Mouse (Mus musculus) CD8-positive naive resting alpha-beta T cell, adult 2 months (primary cell): ENCODE measurements around the gene Mybbp1a.
"Not testable (repeated sequence)": the region's sequence is repeated elsewhere in the genome, so short reads cannot be mapped to it uniquely, and the experiment has no call there.

Source experiments
- DNase-seq, 2 experiments: peaks; one replicate each; pipeline ENCODE4 v3.0.0; 2022; ENCODE audit warnings: low read depth in 2 of 2, low spot score in 2 of 2

Gene Mybbp1a

DNA sequence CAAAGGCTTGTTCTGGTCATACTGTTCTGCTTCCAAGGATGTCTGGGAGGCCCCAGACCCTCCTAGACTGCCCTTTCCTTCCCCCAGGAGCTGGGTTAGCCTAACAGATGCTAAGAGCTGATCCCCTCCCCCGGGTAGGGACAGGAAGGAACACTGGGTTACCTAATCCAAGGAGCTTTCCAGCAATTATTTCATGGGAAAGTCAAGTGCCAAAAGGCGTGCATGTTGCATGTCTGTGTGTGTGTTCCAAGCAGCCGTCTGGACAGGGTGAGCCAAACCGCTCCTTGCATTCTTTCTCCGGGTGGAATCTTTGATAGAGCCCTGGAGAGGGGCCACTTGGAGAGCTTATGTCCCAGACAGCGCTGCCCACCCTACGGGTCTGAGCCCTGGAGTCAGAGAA, 28.1 kb upstream of the Mybbp1a start:
- no peak for DNase-seq

DNA sequence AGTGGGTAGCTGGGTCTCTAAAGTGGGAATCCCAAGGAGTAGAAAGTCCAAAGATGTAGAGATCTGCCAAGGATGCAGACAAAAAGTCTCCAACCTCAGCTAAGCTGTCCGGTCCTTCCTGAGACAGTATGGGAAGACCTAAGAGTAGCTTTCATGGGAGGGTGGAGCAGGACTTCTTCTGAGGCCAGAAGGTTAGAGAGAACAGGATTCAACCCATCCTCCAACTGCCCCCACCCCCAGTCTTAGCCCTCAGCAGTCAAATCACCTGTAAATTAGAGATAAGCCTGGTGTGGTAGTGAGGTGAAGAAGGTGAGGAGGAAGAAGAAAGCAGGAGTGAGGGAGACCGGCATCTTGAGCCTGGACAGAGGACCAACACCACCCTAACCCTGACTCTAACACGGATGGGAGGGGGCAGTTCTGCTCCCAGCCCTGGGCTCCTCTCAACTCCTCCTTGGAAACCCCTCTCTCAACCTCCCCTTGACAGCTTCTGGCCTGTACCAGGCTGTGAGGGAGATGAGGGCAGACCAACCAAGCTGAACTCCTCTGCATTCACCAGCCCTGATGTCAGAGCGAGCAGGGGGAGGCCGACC, 27.5 kb upstream of the Mybbp1a start:
- DNase-seq, result no peak

DNA sequence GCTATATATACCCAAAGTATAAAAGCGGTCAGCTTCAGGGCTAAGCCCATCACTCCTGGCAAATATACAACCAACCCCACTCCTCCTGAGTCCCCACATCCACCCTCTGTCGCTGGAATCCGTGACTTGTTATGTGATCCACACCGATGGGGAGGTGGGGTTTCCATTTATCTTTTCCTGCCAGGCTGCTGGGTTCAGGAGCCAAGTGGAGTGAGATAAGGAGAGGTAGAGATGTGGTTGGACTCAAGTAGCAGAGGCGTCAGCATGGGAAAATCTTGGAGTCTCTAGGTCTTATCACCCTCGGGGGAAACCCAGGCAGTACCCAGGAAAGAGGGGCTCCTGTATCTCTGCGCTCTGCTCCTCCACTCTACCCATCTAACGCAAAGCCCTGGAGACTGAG, 26.0 kb upstream of the Mybbp1a start:
- DNase-seq, result no peak

DNA sequence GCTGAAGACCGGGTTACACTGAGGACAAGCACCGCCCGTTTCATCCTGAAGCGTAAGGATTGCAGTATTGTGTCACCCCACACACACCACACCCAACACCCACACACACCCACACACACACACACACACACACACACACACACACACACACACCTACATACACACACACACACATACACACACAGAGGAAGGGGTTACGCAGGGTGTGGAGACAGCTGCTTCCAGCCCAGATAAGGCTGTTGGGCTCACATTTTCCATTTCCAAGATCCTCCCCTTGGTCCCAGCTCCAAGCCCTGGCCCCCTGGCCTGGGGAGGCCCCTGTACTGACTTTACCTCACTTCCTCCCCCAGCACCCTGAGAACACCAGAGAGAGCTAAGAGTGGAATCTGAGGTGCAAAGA, 24.5 kb upstream of the Mybbp1a start:
- DNase-seq, result no peak

DNA sequence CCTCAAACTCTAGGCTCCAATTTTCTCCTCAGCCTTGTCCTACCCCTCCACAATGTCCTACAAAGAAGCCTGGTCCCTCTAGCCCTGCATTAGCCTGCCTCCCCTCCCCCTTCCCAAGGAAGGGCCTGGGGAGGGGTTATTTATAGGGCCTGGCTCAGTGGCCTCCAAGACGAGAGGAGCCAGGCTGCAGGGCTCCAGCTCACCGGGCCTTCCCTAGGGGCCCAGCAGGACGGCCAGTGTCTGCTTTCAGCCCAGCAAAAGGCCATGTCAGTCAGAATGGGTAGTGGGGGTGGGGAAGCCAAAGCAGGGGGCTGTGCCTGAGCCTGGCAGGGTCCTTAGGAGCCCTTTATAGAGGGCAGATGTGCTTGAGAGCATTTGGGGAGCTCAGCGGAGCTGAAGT, 23.8 kb upstream of the Mybbp1a start:
- no peak for DNase-seq

DNA sequence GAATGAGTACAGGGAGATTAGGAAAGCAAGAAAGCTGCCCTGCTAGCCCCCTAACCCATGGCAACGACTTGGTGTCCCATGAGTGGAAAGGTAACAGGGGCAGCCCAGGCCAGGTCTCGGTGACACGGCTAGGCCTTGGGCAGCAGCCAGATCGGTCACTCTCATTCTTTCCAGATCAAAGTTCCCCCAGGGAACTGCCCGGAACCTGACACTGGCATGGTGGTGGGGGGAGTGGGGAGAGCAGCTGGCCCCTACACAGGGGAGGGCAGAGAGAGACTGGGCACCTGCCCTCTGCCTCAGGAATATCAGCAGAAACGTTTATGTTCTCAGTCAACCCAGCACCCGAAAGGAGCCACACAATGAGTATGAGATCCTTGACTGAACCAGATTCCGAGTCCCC, 22.9 kb upstream of the Mybbp1a start:
- no peak for DNase-seq

DNA sequence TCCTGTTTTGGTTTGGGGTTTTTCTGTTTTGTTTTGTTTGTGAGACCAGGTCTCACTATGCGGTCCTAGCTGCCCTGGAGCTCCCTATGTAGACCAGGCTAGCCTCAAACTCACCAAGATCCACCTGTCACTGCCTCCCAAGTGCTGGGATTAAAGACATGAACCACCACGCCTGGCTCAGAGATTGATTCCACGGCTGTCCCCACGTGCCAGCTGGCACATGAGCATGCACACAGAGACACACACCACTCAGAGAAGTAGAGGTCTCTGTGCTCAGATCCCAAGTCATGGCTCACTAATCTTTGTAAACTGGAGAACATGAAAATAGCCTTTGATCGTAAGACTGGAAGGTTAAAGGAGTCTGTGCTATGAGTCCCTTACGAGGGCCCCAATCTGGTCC, 22.1 kb upstream of the Mybbp1a start:
- no peak for DNase-seq

DNA sequence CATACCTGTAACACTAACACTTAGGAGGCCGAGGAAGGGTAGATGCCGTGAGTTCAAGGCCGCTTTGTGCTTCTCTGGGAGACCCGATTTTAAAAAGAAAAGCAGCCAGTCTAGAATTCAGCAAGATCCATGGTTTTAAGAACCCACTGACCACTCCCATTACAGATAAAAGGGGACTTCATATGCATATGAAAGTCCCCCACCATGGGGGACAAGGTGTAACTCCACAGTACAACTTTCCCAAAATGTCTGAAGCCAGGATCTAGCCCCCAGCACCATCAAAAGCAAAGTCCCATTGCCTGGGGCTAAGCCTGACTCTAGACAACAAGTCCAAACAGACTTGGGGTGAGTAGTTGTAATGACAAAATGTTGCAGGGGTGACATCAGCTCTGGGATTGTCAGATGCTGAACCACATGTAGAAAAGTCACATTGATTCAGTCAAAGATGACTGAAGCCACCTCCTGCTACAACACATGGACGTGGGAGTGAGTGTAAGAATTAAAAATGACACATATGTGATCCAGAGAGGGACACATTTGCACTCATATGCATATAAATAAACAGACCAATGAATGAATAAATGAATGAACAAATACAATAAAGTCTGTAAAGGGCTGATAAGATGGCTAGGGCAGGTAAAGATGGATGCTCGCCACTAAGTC, 20.6 kb upstream of the Mybbp1a start:
- DNase-seq, result no peak

DNA sequence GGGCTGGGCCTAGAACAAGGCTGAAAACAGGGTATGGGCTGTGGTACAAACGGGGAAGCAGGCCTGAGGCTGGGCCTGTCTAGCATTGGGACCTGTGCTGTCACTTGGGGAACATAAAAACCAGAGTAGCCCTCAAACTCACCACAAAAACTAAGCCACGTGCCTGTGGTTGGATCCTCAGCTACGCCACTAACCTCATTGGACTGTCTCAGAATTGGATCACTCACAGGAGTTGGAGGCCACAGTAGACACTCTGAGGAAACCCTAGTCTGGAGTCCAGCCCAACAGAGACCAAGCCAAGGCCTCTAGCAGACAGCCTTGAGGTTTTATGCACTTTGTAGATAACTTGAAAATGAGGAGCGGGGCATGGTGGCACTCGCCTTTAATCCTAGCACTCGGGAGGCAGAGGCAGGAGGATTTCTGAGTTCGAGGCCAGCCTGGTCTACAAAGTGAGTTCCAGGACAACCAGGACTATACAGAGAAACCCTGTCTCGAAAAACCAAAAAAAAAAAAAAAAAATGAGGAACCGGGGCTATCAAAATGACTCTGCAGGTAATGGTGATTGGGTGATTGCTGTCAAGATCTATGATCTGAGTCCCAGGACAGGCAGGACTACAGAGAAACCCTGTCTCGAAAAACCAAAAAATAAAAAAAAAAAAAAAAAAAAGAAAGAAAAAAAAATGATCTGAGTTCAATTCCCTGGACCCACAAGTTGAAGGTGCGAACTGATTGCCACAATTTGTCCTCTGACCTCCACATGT, 19.5 kb upstream of the Mybbp1a start:
- no peak for DNase-seq

DNA sequence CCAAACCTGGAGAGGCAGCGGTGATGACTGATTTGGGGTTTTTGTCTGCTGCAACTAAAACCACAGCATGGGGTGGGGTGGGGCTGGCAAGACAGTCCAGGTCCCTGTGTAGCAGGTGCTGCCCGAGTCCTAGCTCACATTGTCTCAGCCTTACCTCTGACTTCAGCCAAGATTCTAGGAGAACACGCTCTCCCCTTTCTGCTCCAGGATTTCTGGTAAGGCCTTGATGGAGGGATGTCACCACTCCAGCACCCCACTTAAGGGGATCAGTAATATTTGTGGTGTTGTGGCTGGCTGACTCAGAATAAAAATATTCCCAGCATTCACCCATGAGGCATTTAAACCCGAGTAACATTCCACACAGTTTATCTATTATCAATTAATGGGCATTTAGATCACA, 17.5 kb upstream of the Mybbp1a start:
- no peak for DNase-seq

DNA sequence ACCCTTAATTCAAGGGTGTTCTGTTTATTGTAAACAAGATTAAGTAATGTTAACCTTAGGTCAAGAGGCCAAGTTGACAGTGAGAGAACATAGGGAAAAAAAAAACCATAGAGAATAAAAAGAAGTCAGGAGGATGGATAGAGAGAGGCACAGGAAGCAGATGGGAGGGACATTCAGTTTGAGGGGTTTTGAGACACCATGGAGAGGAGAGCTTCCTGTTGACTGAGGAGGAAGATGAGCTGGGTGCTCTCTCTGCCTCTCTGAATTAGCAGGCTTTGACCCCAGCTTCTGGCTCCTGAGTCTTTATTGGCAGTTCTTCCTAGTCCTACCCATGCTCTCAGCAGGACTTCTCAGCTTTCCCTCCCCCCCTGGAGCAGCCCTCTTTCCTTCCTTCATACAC, 16.0 kb upstream of the Mybbp1a start:
- no peak for DNase-seq

DNA sequence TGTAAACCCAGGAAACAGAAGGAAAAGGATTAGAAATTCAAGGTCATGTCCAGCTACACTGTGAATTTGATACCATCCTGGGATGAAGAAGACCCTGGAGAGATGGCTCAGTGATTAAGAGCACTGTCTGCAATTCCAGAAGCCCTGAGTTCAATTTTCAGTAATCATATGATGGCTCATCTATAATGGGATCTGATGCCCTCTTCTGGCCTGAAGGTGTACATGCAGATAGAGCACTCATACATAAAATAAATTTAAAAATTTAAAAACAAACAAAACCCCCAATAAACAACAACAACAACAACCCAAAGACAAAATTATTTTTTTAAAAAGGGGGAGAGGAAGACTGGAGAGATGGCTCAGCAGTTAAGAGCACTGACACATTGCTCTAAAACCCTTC, 14.3 kb upstream of the Mybbp1a start:
- DNase-seq, result no peak

DNA sequence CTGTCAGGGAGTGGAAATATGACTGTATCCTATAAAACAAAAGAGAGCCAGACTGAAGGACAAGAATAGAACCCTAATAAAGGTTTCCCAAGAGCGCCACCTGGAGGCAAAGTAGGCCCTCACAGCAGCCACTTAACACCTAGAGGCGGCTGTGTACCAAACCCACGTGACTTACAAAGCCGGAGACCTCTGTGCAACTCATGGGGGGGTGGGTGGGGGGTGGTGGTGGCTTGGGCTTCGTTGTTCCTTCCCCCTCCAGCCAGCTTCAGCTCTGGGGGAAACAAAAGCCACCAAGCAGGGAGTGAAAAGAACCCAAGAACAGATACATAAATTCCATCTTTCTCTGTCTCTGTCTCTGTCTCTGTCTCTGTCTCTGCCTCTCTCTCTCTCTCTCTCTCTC, 12.5 kb upstream of the Mybbp1a start:
- DNase-seq, result peak; percentile 47 to 75

DNA sequence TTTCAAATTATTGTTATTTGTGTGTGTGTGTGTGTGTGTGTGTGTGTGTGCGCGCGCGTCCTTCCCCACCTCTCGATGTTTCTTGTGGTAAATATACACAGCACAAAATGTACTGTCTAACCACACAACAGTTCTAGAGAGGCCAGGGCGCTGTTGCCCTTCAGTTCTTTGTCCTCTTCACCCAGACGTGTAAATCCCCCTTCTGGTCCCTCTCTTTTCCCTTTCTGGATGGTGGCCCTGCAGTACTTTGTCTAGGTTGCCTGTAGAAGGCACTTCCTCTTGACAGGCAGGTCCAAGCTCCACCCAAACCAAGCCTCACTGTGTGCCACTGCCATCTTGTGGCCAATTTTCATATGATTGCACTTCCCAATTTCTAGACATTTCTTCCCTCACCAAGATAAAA, 11.9 kb upstream of the Mybbp1a start:
- peak; percentile 71 to 78 for DNase-seq

DNA sequence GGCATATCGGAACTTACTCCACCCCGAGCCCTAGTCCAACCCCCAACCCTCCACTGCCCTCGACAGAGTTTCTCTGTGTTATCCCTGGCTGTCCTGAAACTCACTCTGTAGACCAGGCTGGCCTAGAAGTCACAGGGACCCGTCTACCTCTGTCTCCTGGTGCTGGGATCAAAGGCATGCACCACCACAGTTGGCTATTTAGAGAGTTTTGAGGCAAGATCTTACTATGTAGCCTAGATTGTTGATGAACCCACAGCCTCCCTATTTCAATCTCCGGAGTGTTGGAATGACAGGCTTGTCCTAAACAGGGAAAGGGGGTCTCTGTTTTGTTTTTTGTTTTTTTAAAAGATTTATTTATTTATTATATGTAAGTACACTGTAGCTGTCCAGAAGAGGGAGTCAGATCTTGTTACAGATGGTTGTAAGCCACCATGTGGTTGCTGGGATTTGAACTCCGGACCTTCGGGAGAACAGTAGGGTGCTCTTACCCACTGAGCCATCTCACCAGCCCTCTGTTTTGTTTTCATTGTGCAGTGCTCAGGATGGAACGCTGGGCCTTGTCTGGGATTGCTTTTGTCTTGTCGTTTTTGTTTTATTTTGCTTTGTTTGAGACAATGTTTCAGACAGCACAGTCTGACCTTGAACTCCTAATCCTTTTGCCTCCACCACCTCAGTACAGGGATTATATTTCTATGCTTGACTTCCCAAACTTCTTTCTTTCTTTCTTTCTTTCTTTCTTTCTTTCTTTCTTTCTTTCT, 10.7 kb upstream of the Mybbp1a start:
- DNase-seq, result not testable (repeated sequence)

DNA sequence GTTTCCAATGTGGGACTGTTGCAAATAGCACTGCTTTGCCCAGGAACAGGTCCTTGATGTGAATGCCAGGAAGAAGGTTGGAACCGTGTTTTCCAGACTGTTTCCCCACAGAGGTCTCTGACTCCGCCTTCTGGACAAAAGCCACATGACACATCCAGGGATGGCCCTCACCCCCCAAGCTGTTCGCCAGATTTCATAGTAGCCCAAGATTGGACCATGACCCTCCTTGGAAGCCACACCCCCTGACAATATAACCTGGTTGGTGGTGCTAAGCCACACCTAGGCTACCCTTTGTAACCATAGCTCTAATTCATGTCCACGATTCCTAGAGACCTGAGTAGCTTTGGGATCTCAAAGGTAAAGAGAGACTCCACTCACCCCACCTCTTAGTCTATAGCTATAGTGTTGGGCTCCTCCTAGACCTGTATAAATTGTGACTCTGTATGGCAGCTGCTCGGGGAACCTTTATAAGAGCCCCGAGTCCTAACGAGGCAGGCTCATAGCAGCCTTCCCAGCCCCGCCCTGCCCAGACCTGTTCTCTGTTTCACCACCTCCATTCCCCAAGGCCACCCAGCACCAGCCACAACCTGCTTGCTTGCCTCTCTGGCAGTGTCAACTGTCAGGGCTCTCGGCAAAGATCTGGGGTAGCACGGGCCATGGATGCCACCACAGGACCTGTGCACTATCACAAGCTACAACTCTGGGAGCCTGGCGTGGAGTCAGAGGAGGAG, 6.0 kb upstream of the Mybbp1a start, which contains the start of gene Ggt6:
Gene Ggt6, plus strand, starts transcription at position 564 of the 731 bp plus-strand sequence.
- no peak for DNase-seq

DNA sequence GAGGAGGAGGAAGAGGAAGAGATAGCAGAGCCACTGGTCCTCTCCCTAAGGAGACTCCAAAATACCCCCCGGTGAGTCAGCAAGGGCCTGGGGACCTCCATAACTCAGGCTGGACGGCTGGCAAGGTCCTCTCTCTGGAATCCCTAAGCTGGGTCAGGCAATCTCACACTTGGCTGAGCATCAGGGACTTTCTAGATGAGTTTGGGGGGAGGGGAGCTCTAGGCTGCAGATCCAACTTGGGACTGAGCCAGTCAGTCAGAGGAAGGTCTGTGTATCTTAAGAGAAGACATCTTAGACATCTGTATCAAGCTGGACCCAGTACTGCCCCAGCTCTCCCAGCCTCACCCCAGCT, 5.5 kb upstream of the Mybbp1a start:
- DNase-seq, result no peak

DNA sequence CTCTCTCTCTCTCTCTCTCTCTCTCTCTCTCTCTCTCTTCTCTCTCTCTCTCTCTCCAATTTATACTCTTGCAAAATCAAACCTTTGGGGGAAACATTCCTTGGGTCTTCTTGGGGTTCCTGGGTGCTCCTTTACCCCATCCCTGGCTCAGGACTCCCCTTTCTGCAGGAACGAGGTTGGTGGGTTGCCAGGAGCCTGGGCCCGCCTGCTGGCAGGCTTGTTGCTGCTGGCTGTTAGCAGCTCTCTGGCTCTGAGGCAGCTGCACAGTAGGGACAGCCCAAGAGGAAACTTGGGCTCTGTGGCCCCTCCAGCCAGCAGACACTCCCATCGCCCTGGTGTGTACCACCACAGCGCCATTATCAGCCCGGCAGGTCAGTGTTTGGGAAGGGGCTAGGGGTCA, 4.9 kb upstream of the Mybbp1a start:
- no peak for DNase-seq

DNA sequence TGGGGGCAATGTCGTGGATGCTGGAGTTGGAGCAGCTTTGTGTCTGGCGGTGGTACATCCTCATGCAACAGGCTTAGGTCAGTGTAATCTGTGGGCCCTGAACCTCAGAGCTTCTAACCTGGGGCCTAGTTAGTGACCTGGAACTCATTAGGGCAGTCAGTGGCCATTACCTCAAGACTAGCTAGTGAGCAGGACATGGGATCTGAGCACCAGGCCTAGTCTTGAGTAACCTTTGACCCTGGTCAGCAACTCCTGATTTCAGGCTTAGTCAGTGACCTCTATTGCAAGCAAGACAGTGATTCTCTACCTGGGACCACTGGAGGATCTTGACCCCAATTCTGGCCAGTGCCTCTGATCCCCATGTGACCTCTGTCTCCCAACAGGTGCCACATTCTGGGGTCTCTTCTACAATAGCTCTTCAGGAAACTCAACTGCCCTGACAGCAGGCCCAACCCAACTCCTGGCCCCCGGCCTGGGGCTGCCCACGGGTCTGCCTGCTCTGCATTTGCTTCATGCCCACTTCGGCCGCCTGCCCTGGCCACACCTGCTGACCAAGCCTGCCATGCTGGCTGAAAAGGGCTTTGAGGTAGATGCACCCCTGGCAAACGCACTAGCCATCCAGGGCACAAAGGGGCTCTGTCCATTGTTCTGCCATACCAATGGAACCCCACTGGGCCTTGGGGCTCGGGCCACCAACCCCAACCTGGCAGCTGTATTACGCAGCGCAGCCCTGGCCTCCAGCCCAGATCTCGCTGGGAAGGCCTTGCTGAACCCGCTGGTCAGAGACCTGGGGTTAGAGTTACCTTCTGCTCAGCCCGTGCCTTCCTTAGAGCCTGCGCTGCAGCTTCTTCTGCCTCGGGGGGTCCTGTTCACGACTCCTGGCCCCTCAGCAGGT, 4.2 kb upstream of the Mybbp1a start:
- no peak for DNase-seq

DNA sequence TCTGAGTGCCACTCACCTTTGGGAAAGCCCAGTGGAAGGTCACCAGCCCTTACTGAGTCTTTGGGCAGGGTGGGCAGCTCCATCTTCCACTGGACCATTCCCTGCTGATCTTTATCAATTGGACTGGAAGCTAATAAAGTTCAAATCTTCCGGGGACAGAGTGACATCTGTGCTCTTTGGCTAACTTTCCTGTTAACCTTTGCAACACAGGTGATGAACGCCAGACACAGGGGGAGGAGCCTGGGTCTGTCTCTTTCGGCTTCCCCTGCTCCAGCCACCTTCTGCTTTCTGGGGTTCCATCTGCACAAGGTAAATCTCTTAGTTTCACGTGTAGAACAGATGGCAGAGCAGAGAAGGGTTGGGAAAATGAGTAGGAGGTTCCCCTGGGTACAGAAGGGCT, 2.7 kb upstream of the Mybbp1a start:
- DNase-seq, result no peak
